Mouse (Mus musculus) layer of hippocampus, postnatal 14 days (tissue): ENCODE results near the gene Gm12216. TPM values are rescaled to one million over a fixed set of nuclear protein-coding genes. Genes with fewer than 3 reads are reported as not detected.
A peak's percentile ranks its signal among the peaks of the same experiment; 100 is the strongest.
"Not testable (repeated sequence)": the region's sequence is repeated elsewhere in the genome, so short reads cannot be mapped to it uniquely, and the experiment has no call there.

Experiments used
- DNase-seq, 2 experiments: peaks; one replicate each; pipeline ENCODE4 v3.0.0; 2021 to 2022; ENCODE audit warnings: low spot score in 2 of 2, mixed read lengths in 1 of 2
- total RNA-seq, 2 experiments: library from RNA; stranded (reverse); gene quantifications; 2 replicates each; pipeline ENCODE4 v1.2.3; 2021

Gm12216 gene
- total RNA-seq, 2 experiments from 2014 or later = 2.4 to 4.1 TPM

DNA sequence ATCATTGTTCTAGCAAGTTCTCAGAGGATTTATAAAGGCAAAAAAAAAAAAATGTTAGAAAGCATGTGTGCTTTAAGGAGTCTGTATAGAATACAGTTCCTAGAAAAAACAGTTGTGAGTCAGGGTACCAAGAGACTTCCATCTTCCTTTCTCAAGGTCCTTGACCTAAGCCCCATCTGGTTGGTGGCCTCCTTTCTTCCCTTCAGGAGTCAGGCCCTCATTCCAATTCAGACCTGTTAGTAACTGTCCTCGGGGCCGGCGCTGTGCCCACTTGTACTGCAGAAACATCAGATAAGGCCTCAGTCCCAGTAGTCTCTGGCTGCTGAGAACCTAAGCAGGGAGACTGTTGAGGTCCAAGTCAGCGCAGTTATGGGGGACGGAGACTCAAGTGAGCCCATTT lies 86.0 kb downstream of the Gm12216 start, which contains the start of gene Gm17334:
Gene Gm17334 (minus strand): TSS at position 101 of the 400 bp plus-strand sequence.
- no peak for DNase-seq

DNA sequence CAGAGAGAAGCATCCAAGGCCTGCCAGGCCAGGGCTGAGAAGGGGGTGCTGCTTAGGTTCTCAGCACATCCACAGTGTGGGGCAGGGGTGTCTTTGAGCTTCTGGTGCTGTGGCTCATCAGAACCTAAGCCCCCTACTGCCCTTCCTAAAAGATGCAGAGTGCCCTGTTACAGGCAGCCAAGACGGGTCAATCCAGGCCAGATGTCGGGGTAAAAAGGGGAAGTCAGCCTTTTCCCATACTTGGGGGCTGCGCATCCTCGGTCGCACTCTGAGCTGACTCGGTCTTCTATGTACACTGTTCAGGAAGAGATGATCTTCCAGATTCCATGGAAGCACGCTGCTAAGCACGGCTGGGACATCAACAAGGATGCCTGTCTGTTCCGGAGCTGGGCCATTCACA lies 86.5 kb downstream of the Gm12216 start:
- no peak for DNase-seq

DNA sequence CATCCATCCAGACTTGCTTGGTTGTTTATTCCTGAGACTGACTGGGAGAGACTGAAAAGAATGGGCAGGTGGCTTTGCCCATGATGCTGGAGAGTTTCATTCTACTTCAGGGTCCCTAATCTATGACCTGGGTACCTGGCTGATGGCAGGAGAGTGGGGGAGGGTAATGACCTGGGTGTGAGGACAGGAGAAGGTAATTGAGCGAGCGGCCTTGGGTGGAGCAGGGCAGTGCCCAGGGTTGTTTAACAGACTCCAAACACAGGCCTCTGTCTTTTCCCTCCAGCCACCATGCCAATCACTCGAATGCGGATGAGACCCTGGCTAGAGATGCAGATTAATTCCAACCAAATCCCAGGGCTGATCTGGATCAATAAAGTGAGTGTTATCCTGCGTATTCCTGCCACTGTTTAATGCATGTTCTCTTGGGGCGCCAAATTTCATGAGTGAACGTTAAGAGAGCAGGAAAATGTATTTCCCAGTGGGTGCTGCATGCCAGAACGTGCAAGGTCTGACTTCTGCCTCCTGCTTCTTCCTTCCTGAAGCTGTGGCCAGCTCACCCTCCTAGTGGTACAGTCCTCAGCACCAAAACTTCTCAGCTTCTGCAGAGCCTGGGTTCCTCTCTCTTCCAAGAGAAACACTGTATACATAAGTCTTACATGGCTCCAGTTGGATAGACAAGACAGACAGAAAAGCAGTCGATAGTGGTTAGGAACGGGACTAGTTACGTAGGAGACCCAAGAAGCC lies 87.9 kb downstream of the Gm12216 start:
- DNase-seq = no peak

DNA sequence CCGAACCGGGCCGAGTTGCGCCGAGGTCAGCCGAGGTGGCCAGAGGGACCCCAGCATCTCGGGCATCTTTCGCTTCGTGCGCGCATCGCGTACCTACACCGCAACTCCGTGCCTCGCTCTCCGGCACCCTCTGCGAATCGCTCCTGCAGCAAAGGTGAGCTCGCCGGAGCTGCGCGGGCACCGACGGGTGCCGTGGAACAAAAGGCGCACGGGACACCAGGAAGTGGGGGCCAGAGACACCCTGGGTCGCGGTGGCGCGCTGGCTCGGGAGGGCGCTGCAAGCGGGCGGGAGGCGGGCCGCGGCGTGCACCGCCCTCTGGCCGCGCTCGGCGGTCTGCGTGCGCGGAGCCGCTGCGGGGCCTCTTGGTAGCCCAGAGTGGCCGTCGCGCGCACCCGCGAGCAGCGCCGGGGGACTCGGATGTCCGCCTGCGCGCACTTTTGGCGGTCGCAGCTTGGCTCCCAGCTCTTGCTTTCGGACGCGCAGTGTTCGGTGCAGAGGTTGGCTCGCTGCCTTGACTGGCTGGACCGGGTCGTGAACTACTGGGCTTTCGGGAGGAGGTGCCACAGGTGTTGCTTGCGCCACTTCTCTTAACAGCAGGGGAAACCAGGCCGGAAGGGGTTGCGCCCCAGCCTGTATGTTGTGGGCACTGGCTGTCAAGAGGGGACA lies 88.8 kb downstream of the Gm12216 start:
- DNase-seq = peak; percentile 60 to 64

DNA sequence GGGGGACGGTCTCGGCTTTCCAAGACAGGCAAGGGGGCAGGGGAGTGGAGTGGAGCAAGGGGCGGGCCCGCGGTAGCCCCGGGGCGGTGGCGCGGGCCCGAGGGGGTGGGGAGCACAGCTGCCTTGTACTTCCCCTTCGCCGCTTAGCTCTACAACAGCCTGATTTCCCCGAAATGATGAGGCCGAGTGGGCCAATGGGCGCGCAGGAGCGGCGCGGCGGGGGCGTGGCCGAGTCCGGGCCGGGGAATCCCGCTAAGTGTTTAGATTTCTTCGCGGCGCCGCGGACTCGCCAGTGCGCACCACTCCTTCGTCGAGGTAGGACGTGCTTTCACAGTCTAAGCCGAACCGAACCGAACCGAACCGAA lies 89.3 kb downstream of the Gm12216 start, which contains the start of gene Irf1:
Gene Irf1 (plus strand): TSS at position 255 of the 365 bp plus-strand sequence.
- peak; percentile 80 to 89 for DNase-seq

DNA sequence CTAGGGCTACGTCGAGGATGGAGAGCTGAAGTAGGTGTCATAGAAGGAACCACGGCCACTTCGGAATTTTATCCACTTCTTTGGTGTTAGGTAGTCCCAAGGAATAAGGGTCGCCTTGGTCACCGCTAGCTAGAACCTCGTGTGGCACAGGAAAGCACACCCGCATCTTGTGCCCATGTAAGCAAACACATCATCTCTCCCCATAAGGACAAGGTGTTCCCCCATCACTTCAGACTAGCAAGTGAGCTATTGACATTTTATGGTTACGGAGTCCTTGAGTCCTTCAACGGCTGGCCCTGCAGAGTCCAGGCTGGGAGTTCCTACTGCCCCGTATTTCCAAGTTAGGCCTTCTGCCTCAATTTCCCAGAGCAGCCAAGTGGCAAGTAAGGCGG lies 89.9 kb downstream of the Gm12216 start:
- DNase-seq = no peak

- no peak for DNase-seq
Measured at GRCm38 (mm10) chr11:53768422-53769184, 90.5 kb downstream of the Gm12216 start.

DNA sequence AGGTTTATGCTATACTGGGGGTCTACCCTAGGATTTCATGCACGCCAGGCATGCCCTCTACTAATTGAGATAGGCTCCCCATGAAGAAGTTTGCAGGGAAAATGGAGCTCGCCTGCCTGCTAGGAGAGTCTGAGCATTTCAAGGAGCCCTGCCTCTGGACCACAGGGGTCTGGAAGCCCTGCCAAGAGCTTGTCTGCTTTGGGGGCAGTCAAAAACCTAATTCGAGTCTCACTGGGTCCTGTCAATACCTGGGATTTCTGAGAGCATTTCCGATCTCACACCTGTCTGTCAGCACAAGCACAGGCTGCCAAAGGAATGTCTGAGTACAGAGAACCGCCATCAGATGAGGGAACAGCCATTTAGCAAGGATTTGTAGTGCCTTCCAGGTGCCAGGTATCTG lies 94.5 kb downstream of the Gm12216 start:
- no peak for DNase-seq

GRCm38 (mm10) chr11:53763496-53764140 lies 95.4 kb downstream of the Gm12216 start:
- peak; percentile 75 to 77 for DNase-seq

GRCm38 (mm10) chr11:53762827-53763495 lies 96.1 kb downstream of the Gm12216 start:
- peak in 1 of 2 experiments; percentile 40 for DNase-seq

GRCm38 (mm10) chr11:53762426-53762825 lies 96.6 kb downstream of the Gm12216 start:
- DNase-seq = no peak

GRCm38 (mm10) chr11:53761822-53762221 lies 97.2 kb downstream of the Gm12216 start:
- peak in 1 of 2 experiments; percentile 36 for DNase-seq

- no peak for DNase-seq
Measured at GRCm38 (mm10) chr11:53761284-53761683, 97.8 kb downstream of the Gm12216 start.

GRCm38 (mm10) chr11:53759545-53760406 lies 99.3 kb downstream of the Gm12216 start:
- DNase-seq = no peak

GRCm38 (mm10) chr11:53758791-53759351 lies 100.2 kb downstream of the Gm12216 start:
- no peak for DNase-seq

DNA sequence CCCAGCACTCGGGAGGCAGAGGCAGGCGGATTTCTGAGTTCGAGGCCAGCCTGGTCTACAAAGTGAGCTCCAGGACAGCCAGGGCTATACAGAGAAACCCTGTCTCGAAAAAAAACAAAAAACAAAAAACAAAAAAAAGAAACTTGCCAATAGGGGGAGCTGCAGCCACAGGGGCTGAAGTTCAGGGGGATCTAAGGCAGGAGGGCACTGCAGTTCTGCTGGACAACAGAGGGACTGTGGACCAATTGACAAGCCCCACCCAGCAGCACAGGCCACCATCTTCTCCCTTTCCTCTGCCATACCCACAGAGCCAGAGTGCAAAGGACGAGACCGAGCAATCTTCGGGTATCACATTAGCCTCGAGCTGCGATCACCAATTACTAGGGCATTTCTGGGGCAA lies 101.0 kb downstream of the Gm12216 start:
- DNase-seq = not testable (repeated sequence)

- DNase-seq = no peak
Measured at GRCm38 (mm10) chr11:53757612-53758011, 101.4 kb downstream of the Gm12216 start.

GRCm38 (mm10) chr11:53755011-53755595 lies 104.0 kb downstream of the Gm12216 start:
- DNase-seq = no peak
